11 mouse cellular contexts compared by ENCODE assay signal in genomic region chr13:72209946-72210456, GRCm38 (mm10).
DNase-seq lines count a peak whose midpoint lies in the region; ATAC-seq lines count a peak whose summit lies in the region.
"Had no signal": no experiment of that assay in that cellular context is flagged by ENCODE, and none has a peak within 500 bp of the region (broad histone marks: within the 10 kb centered on the region; RNA-seq: fewer than 3 reads in every experiment).

No protein-coding gene starts in this region.

- H3K4me3 ChIP-seq in heart, embryonic 10.5 days, result no peak overlapping the region
- H3K4me3 ChIP-seq in embryonic facial prominence, embryonic 14.5 days (ENCODE audit: low read depth, low read length), result no peak overlapping the region
- H3K4me3 ChIP-seq: erythroblast, embryonic 14.5 days; limb, embryonic 12.5 days had no signal

- 0 out of 2 replicates have a peak overlapping the region, but pooled peaks have one; percentile 42 for H3K27ac ChIP-seq in heart, embryonic 10.5 days
- no peak overlapping the region for H3K27ac ChIP-seq in embryonic facial prominence, embryonic 14.5 days (replicated peaks; ENCODE audit: low read depth, low read length)
- H3K27ac ChIP-seq: limb, embryonic 12.5 days had no signal

- peaks cover 10% of the 10 kb centered on the region for H3K4me1 ChIP-seq in heart, embryonic 10.5 days
- H3K4me1 ChIP-seq in embryonic facial prominence, embryonic 14.5 days (ENCODE audit: control insufficient read depth, insufficient read depth, low read length), result no peaks in the 10 kb centered on the region

- DNase-seq in heart, embryonic 10.5 days (ENCODE audit: low spot score), result peak; percentile 74
- DNase-seq in heart, adult 18-20 months, result no peak
- DNase-seq in Muller cell, postnatal 12 days (ENCODE audit: inconsistent ontology term), result peak; percentile 92
- DNase-seq in embryonic facial prominence, embryonic 14.5 days (ENCODE audit: low spot score), result peak; percentile 4
- DNase-seq in mesoderm, embryonic 11.5 days (ENCODE audit: low read depth, low spot score), result peak; percentile 84
- DNase-seq in lung, postnatal 10 days, result no peak
- DNase-seq in frontal cortex, postnatal 25 days (ENCODE audit: low spot score in 2 of 2), result no peak
- DNase-seq in layer of hippocampus, adult 9-10 months (ENCODE audit: low spot score), result no peak
- DNase-seq: cerebellum, adult 11 months had no signal

- ATAC-seq in embryonic facial prominence, embryonic 14.5 days (ENCODE audit: low read depth), result no peak

- H3K27me3 ChIP-seq in heart, embryonic 10.5 days (ENCODE audit: insufficient read depth, poor library complexity, severe bottlenecking), result no peaks in the 10 kb centered on the region
- H3K27me3 ChIP-seq in embryonic facial prominence, embryonic 14.5 days (replicated peaks; ENCODE audit: control insufficient read depth, insufficient read depth, low read length), result no peaks in the 10 kb centered on the region

- WGBS in heart, embryonic 10.5 days, result 35% methylated on average over 10 of the region's 10 CpGs
- 34% methylated on average over 10 of the region's 10 CpGs for WGBS in embryonic facial prominence, embryonic 14.5 days

- H3K9ac ChIP-seq in embryonic facial prominence, embryonic 14.5 days (ENCODE audit: low read depth, low read length), result no peak overlapping the region
- H3K9ac ChIP-seq: limb, embryonic 12.5 days had no signal

- H3K4me2 ChIP-seq in embryonic facial prominence, embryonic 14.5 days (ENCODE audit: low read depth, low read length), result no peak overlapping the region
- H3K4me2 ChIP-seq: limb, embryonic 12.5 days had no signal

- H3K9me3 ChIP-seq in heart, embryonic 10.5 days, result no peaks in the 10 kb centered on the region
- no peaks in the 10 kb centered on the region for H3K9me3 ChIP-seq in embryonic facial prominence, embryonic 14.5 days (ENCODE audit: control insufficient read depth, low read length)
- H3K9me3 ChIP-seq: limb, embryonic 12.5 days had no signal

- no peaks in the 10 kb centered on the region for H3K36me3 ChIP-seq in heart, embryonic 10.5 days
- H3K36me3 ChIP-seq in embryonic facial prominence, embryonic 14.5 days (ENCODE audit: control insufficient read depth, insufficient read depth, low read length), result no peaks in the 10 kb centered on the region
- H3K36me3 ChIP-seq: limb, embryonic 12.5 days had no signal

Comparison
In these comparisons a context has a peak if more than half of its experiments do, and no peak if none do; other contexts are left out.
1. DNase-seq: peak in heart, embryonic 10.5 days (single experiment), Muller cell, postnatal 12 days (single experiment), embryonic facial prominence, embryonic 14.5 days (single experiment) and mesoderm, embryonic 11.5 days (single experiment); none in heart, adult 18-20 months (0 of 2), lung, postnatal 10 days (single experiment), frontal cortex, postnatal 25 days (0 of 2) and layer of hippocampus, adult 9-10 months (single experiment).